Mouse (Mus musculus): ENCODE measurements at regions not wholly inside any gene's neighbourhood (a gene's known extent, or its start where the extent isn't known, plus 50 kb on each side); places are given as distances from the start of the nearest gene placed in this dataset.

DNA sequence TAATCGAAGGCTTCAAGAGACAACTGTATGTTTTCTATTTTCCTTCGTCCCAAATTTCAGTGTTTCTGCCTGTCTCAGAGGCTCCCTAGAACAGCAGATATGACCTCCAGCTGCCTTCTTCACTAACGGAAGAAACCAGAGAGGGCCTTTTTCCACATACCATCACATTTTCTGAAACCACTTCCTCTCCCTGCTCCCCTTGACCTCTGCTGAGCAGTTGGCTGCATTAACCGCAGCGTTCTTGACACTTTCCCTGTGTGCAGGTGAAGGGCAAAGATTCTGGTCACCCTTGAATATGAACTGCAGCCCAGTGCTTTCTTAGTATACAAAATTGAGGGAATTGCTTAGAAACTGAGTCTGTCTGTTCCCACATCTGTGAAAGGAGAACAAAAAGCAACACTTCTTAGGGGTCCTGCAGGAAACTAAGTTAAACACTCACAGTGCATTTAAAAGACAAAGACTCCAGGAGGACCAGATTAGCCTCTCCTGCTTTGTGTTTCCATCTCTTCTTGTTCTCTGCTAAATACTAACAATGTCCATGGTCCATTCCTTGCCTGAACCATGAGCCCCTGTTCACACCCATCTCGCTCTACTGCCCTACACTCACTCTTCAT is 98.4 kb downstream of the Akap11 start:
- TF ChIP-seq CTCF (IDR thresholded peaks at IDR 0.05) (no peak), EP300 (IDR thresholded peaks at IDR 0.05) (no peak)

All from lung, postnatal 0 days (tissue).